Mouse (Mus musculus) liver, embryonic 16.5 days (tissue): ENCODE data around the gene Dnajc16. TPM values are rescaled to one million over a fixed set of nuclear protein-coding genes. Genes with fewer than 3 reads are reported as not detected.

Source experiments
- ATAC-seq: fragments of 200-750 bp; cut with Nextera tagmentation; 2 replicates; pipeline ENCODE4 v1.8.0; 2017; ENCODE audit warnings: low read depth, mild to moderate bottlenecking, moderate number of reproducible peaks, moderate library complexity
- H3K27ac ChIP-seq: fragments of 300-500 bp; sonication (generic); 2 replicates; pipeline ENCODE4 v1.5.1; 2014; ENCODE audit warnings: mild to moderate bottlenecking, low read length
- H3K27me3 ChIP-seq: fragments of 300-500 bp; sonication (generic); 2 replicates; pipeline ENCODE4 v1.6.1; 2014; ENCODE audit warnings: low read depth, low read length, mixed read lengths; ENCODE audit not compliant: control insufficient read depth, insufficient read depth
- H3K36me3 ChIP-seq: fragments of 300-500 bp; sonication (generic); 2 replicates; pipeline ENCODE4 v1.6.1; 2014; ENCODE audit warnings: mild to moderate bottlenecking; ENCODE audit not compliant: control insufficient read depth, insufficient read depth
- H3K4me1 ChIP-seq: fragments of 300-500 bp; sonication (generic); 2 replicates; pipeline ENCODE4 v1.6.1; 2014; ENCODE audit warnings: low read depth, low read length, mixed read lengths; ENCODE audit not compliant: control insufficient read depth
- H3K4me2 ChIP-seq: fragments of 300-500 bp; sonication (generic); 2 replicates; pipeline ENCODE4 v1.6.1; 2014; ENCODE audit warnings: low read depth, low read length, mixed read lengths
- H3K4me3 ChIP-seq: fragments of 300-500 bp; sonication (generic); 2 replicates; pipeline ENCODE4 v1.5.1; 2014; ENCODE audit warnings: low read depth, mild to moderate bottlenecking, low read length
- H3K9ac ChIP-seq: fragments of 300-500 bp; sonication (generic); 2 replicates; pipeline ENCODE4 v1.6.1; 2014; ENCODE audit warnings: low read depth, low read length
- H3K9me3 ChIP-seq: fragments of 300-500 bp; sonication (generic); replicated peaks from 2 replicates; pipeline ENCODE4 v1.6.1; 2016; ENCODE audit warnings: low read length; ENCODE audit not compliant: control insufficient read depth
- WGBS: fragments of 180-500 bp; shearing (Covaris S2); extraction: QIAGEN DNeasy Blood & Tissue Kit; methylation state at CpG from one replicate; pipeline ENCODE4 v1.1.7; 2014; ENCODE audit not compliant: insufficient replicate concordance; 5-methylcytosine and 5-hydroxymethylcytosine counted together
- polyA plus RNA-seq: library from polyadenylated mRNA; unstranded; fragments of >200 nt; fragmentation: Nextera tagmentation; extraction: Ambion mirVana; gene quantifications from 2 replicates; pipeline ENCODE4 v1.2.1, GENCODE M21; 2015

The Dnajc16 gene
- polyA plus RNA-seq, 1 experiment from 2014 or later = 2.5 TPM

- Histone ChIP-seq H3K36me3 (peaks cover 11% of the 10 kb centered on the region), H3K9ac (peak overlapping the region; percentile 13; the same call in 1 of the 2 replicates), H3K4me1 (peaks cover 55% of the 10 kb centered on the region), H3K4me3 (peak overlapping the region; percentile 96), H3K9me3 (no peaks in the 10 kb centered on the region), H3K27ac (no peak overlapping the region), H3K27me3 (no peaks in the 10 kb centered on the region), H3K4me2 (peak overlapping the region; percentile 85)
- no peak for ATAC-seq
- 60% methylated on average over 6 of the region's 6 CpGs for WGBS
These were observed 69.8 kb downstream of the Dnajc16 start for GRCm38 (mm10) chr4:141720761-141721523.

GRCm38 (mm10) chr4:141719304-141719703 is 71.4 kb downstream of the Dnajc16 start:
- Histone ChIP-seq H3K27ac (no peak overlapping the region), H3K36me3 (peaks cover 11% of the 10 kb centered on the region), H3K9me3 (no peaks in the 10 kb centered on the region), H3K4me2 (no peak overlapping the region), H3K9ac (no peak overlapping the region), H3K27me3 (no peaks in the 10 kb centered on the region), H3K4me3 (no peak overlapping the region), H3K4me1 (peaks cover 50% of the 10 kb centered on the region)
- ATAC-seq = no peak
- 83% methylated on average over 1 of the region's 1 CpGs for WGBS

GRCm38 (mm10) chr4:141717633-141718032 is 73.1 kb downstream of the Dnajc16 start:
- H3K9ac ChIP-seq = no peak overlapping the region
- H3K4me2 ChIP-seq = no peak overlapping the region
- no peak overlapping the region for H3K27ac ChIP-seq
- H3K4me3 ChIP-seq = no peak overlapping the region
- H3K9me3 ChIP-seq = no peaks in the 10 kb centered on the region
- H3K4me1 ChIP-seq = peaks cover 45% of the 10 kb centered on the region
- H3K27me3 ChIP-seq = no peaks in the 10 kb centered on the region
- no peak for ATAC-seq
- 69% methylated on average over 4 of the region's 4 CpGs for WGBS
- peaks cover 17% of the 10 kb centered on the region for H3K36me3 ChIP-seq

- Histone ChIP-seq H3K4me3 (no peak overlapping the region), H3K9ac (no peak overlapping the region), H3K27ac (0 out of 2 replicates have a peak overlapping the region, but pooled peaks have one; percentile 22), H3K36me3 (peaks cover 33% of the 10 kb centered on the region), H3K4me1 (peaks cover 32% of the 10 kb centered on the region), H3K9me3 (no peaks in the 10 kb centered on the region), H3K27me3 (no peaks in the 10 kb centered on the region), H3K4me2 (no peak overlapping the region)
- ATAC-seq = 0 out of 2 replicates have a peak, but pooled peaks have one; percentile 22
- WGBS = 67% methylated on average over 2 of the region's 2 CpGs
These were observed 75.7 kb downstream of the Dnajc16 start for GRCm38 (mm10) chr4:141715027-141715426.

- Histone ChIP-seq H3K4me1 (peaks cover 24% of the 10 kb centered on the region), H3K27me3 (no peaks in the 10 kb centered on the region), H3K36me3 (peaks cover 39% of the 10 kb centered on the region), H3K9me3 (no peaks in the 10 kb centered on the region), H3K27ac (no peak overlapping the region), H3K4me2 (no peak overlapping the region), H3K4me3 (no peak overlapping the region), H3K9ac (no peak overlapping the region)
- no peak for ATAC-seq
- WGBS = 52% methylated on average over 5 of the region's 5 CpGs
These were observed 77.1 kb downstream of the Dnajc16 start for GRCm38 (mm10) chr4:141713598-141714142.

- Histone ChIP-seq H3K9ac (no peak overlapping the region), H3K9me3 (no peaks in the 10 kb centered on the region), H3K4me2 (no peak overlapping the region), H3K27me3 (no peaks in the 10 kb centered on the region), H3K4me1 (peaks cover 15% of the 10 kb centered on the region), H3K36me3 (peaks cover 61% of the 10 kb centered on the region), H3K27ac (no peak overlapping the region), H3K4me3 (no peak overlapping the region)
- no peak for ATAC-seq
- WGBS = 74% methylated on average over 1 of the region's 1 CpGs
These were observed 79.5 kb downstream of the Dnajc16 start for GRCm38 (mm10) chr4:141711250-141711649.

Other genes starting within 250 kb of the Dnajc16 start
- gene Fblim1, start 184.8 kb downstream of the Dnajc16 start, polyA plus RNA-seq = 1.5 and 2.3 TPM in 2 replicates
- gene Tmem82, start 172.3 kb downstream of the Dnajc16 start, polyA plus RNA-seq = 4.5 and 5.3 TPM in 2 replicates
- 0.08 and 0.14 TPM in 2 replicates for gene Slc25a34, start 167.1 kb downstream of the Dnajc16 start, polyA plus RNA-seq
- gene Plekhm2, start 126.0 kb downstream of the Dnajc16 start, polyA plus RNA-seq = 1.0 and 1.5 TPM in 2 replicates
- not detected in 2 replicates for gene Rsc1a1, start 105.3 kb downstream of the Dnajc16 start, polyA plus RNA-seq
- gene Ddi2, start 67.5 kb downstream of the Dnajc16 start, polyA plus RNA-seq = 13.9 and 14.5 TPM in 2 replicates
- 25.9 and 28.3 TPM in 2 replicates for gene Agmat, start 44.3 kb downstream of the Dnajc16 start, polyA plus RNA-seq
- 9.5 and 10.4 TPM in 2 replicates for gene Casp9, start 2.7 kb upstream of the Dnajc16 start, polyA plus RNA-seq
- 1.8 and 13.9 TPM in 2 replicates for gene Cela2a, start 35.2 kb upstream of the Dnajc16 start, polyA plus RNA-seq
- gene Ctrc, start 55.4 kb upstream of the Dnajc16 start, polyA plus RNA-seq = not detected in 2 replicates
- gene Efhd2, start 84.0 kb upstream of the Dnajc16 start, polyA plus RNA-seq = 36.2 and 38.5 TPM in 2 replicates
- 0.02 TPM in 1 of 2 replicates, not detected in the other for gene Fhad1, start 224.2 kb upstream of the Dnajc16 start, polyA plus RNA-seq